9 mouse cellular contexts compared by ENCODE assay signal in the genomic region with DNA sequence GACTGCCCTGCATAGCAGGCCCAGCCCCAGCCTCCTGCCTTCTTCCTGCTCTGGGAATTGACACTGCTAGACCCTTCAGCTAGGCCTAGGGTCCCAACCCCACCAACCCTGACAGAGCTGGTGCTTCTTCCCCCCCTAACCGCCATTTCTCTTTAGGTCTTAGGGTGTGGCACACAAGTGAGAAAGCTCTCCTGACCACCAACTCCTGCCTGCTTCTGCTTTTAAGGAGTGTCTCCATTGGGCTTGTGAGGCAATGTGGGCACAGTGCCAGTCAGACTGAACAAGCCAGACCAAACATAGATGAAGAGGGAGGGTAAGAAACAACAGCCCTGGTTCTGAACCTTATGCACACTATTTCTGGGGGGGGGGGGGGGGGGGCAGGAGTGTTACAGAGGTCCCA. TPM values are rescaled to one million over a fixed set of nuclear protein-coding genes. Genes with fewer than 3 reads are reported as not detected.
DNase-seq lines count a peak whose midpoint lies in the region; TF ChIP-seq lines count a peak whose summit lies in the region.
"Had no signal": no experiment of that assay in that cellular context is flagged by ENCODE, and none has a peak within 500 bp of the region (broad histone marks: within the 10 kb centered on the region; RNA-seq: fewer than 3 reads in every experiment).

No protein-coding gene starts in this region.

- H3K27ac ChIP-seq in small intestine, adult 2 months (ENCODE audit: insufficient read depth, low read depth, low read length), result 0 out of 2 replicates have a peak overlapping the region, but pooled peaks have one; percentile 36
- H3K27ac ChIP-seq: midbrain, embryonic 12.5 days had no signal

- no peaks in the 10 kb centered on the region for H3K27me3 ChIP-seq in small intestine, adult 2 months (ENCODE audit: control insufficient read depth, insufficient read depth, low read length)
- H3K27me3 ChIP-seq: midbrain, embryonic 12.5 days had no signal

- intact Hi-C loops in left cerebral cortex, postnatal 4 days (cut with DNase I), result no loop called here

- DNase-seq in spleen, postnatal 14 days (ENCODE audit: low spot score in 2 of 2), result peak; percentile 49 to 65
- DNase-seq in spleen, adult 18-20 months, result no peak
- DNase-seq in heart, adult 8-10 months (ENCODE audit: low spot score), result peak; percentile 40
- DNase-seq in liver, result peak; percentile 49
- no peak for DNase-seq in left cerebral cortex, adult 8-10 months (ENCODE audit: low spot score in 2 of 2)
- no peak for DNase-seq in left cerebral cortex, postnatal 4 days
- no peak for DNase-seq in neural tube, embryonic 10.5 days (ENCODE audit: extremely low spot score, low spot score)

- H3K4me3 ChIP-seq in small intestine, adult 2 months (ENCODE audit: low read depth, low read length), result no peak overlapping the region
- H3K4me3 ChIP-seq: midbrain, embryonic 12.5 days had no signal

- WGBS in small intestine, adult 2 months, result 13% methylated on average over 1 of the region's 1 CpGs

- peaks cover 34% of the 10 kb centered on the region for H3K4me1 ChIP-seq in small intestine, adult 2 months (ENCODE audit: control insufficient read depth, insufficient read depth, insufficient read length, low read length)

- TF ChIP-seq POLR2A in small intestine, adult 2 months (IDR thresholded peaks at IDR 0.05; ENCODE audit: low read depth, low read length), result no peak

- H3K36me3 ChIP-seq in small intestine, adult 2 months (ENCODE audit: control insufficient read depth, insufficient read depth, low read length), result no peaks in the 10 kb centered on the region
- H3K36me3 ChIP-seq: midbrain, embryonic 12.5 days had no signal

- TF ChIP-seq CTCF in small intestine, adult 2 months (IDR thresholded peaks at IDR 0.05; ENCODE audit: extremely low read depth, insufficient read length, insufficient replicate concordance, low read depth, low read length), result no peak

RNA-seq across cellular contexts. Expression of gene Smim5, which starts 3.1 kb away (rescaled TPM):
- total RNA-seq in heart, adult 8-10 months (2022), result 10 to 100 TPM; 11.0 to 28.2 (median 14.6) TPM
- polyA plus RNA-seq in small intestine, adult 2 months (2012; rRNA removed), result 0.72 and 2.2 TPM in 2 replicates
- total RNA-seq in left cerebral cortex, adult 8-10 months (2022), result 1 to 10 TPM in 1 of 4 experiments, under 1 TPM in 2, not detected in 1; 0.78 to 1.6 (median 0.95) TPM
- total RNA-seq in left cerebral cortex, postnatal 4 days (2021), result not detected

RNA-seq across cellular contexts. Expression of gene Smim6, which starts 9.0 kb away (rescaled TPM):
- total RNA-seq in heart, adult 8-10 months (2022), result not detected
- 8.8 and 9.7 TPM in 2 replicates for polyA plus RNA-seq in small intestine, adult 2 months (2012; rRNA removed)
- not detected for total RNA-seq in left cerebral cortex, adult 8-10 months (2022)
- not detected for total RNA-seq in left cerebral cortex, postnatal 4 days (2021)

RNA-seq across cellular contexts. Expression of gene Sap30bp, which starts 30.3 kb away (rescaled TPM):
- total RNA-seq in heart, adult 8-10 months (2022), result 10 to 100 TPM; 14.7 to 21.3 (median 16.2) TPM
- polyA plus RNA-seq in small intestine, adult 2 months (2012; rRNA removed), result 15.2 and 27.1 TPM in 2 replicates
- 10 to 100 TPM; 42.0 to 61.0 (median 55.7) TPM for total RNA-seq in left cerebral cortex, adult 8-10 months (2022)
- total RNA-seq in left cerebral cortex, postnatal 4 days (2021), result 10 to 100 TPM; 51.3 to 67.4 TPM

RNA-seq across cellular contexts. Expression of gene Recql5, which starts 30.4 kb away (rescaled TPM):
- total RNA-seq in heart, adult 8-10 months (2022), result 10 to 100 TPM in 1 of 4 experiments, 1 to 10 TPM in 3; 6.8 to 14.7 (median 8.2) TPM
- 5.8 and 9.2 TPM in 2 replicates for polyA plus RNA-seq in small intestine, adult 2 months (2012; rRNA removed)
- 10 to 100 TPM; 23.5 to 33.0 (median 25.2) TPM for total RNA-seq in left cerebral cortex, adult 8-10 months (2022)
- 10 to 100 TPM; 20.4 to 22.1 TPM for total RNA-seq in left cerebral cortex, postnatal 4 days (2021)

RNA-seq across cellular contexts. Expression of gene Myo15b, which starts 44.6 kb away (rescaled TPM):
- under 1 TPM in 1 of 4 experiments, not detected in 3; 0.06 TPM for total RNA-seq in heart, adult 8-10 months (2022)
- polyA plus RNA-seq in small intestine, adult 2 months (2012; rRNA removed), result 539 and 1,655 TPM in 2 replicates
- under 1 TPM; 0.07 to 0.89 (median 0.57) TPM for total RNA-seq in left cerebral cortex, adult 8-10 months (2022)
- total RNA-seq in left cerebral cortex, postnatal 4 days (2021), result under 1 TPM in 1 of 2 experiments, not detected in 1; 0.28 TPM

Comparison
In these comparisons a context has a peak if more than half of its experiments do, and no peak if none do; other contexts are left out.
1. DNase-seq: peak in spleen, postnatal 14 days (2 of 2), heart, adult 8-10 months (single experiment) and liver (single experiment); none in spleen, adult 18-20 months (0 of 2), left cerebral cortex, adult 8-10 months (0 of 2), left cerebral cortex, postnatal 4 days (single experiment) and neural tube, embryonic 10.5 days (single experiment).
2. RNA of gene Smim5, which starts 3.1 kb away (total RNA-seq): 11.0 to 28.2 TPM in heart, adult 8-10 months; 0.78 to 1.6 TPM in left cerebral cortex, adult 8-10 months and not detected in left cerebral cortex, postnatal 4 days; every median in the first group is over 4 times any median in the second.